Mouse (Mus musculus) stomach, embryonic 14.5 days (tissue): Measurements from ENCODE around the gene Trim33. TPM values are rescaled to one million over a fixed set of nuclear protein-coding genes. Genes with fewer than 3 reads are reported as not detected.

Experiments
- ATAC-seq: fragments of 200-750 bp; cut with Nextera tagmentation; 2 replicates; pipeline ENCODE4 v1.8.0; 2017; ENCODE audit warnings: low read depth, moderate TSS enrichment; ENCODE audit not compliant: insufficient number of reproducible peaks, insufficient read depth, low FRiP score
- H3K27ac ChIP-seq: fragments of 300-500 bp; sonication (generic); 2 replicates; pipeline ENCODE4 v1.5.1; 2014; ENCODE audit warnings: mild to moderate bottlenecking, low read length, moderate library complexity, mixed read lengths
- H3K27me3 ChIP-seq: fragments of 300-500 bp; sonication (generic); 2 replicates; pipeline ENCODE4 v1.6.1; 2014; ENCODE audit warnings: low read length, control low read depth, mixed read lengths; ENCODE audit not compliant: control insufficient read depth, insufficient read depth
- H3K36me3 ChIP-seq: fragments of 300-500 bp; sonication (generic); 2 replicates; pipeline ENCODE4 v1.6.1; 2014; ENCODE audit warnings: mild to moderate bottlenecking, control low read depth, low read length, moderate library complexity, mixed read lengths; ENCODE audit not compliant: control insufficient read depth, insufficient read depth
- H3K4me1 ChIP-seq: fragments of 300-500 bp; sonication (generic); 2 replicates; pipeline ENCODE4 v1.6.1; 2014; ENCODE audit warnings: low read length, control low read depth, mixed read lengths; ENCODE audit not compliant: control insufficient read depth, insufficient read depth
- H3K4me2 ChIP-seq: fragments of 300-500 bp; sonication (generic); replicated peaks from 2 replicates; pipeline ENCODE4 v1.6.1; 2014; ENCODE audit warnings: low read depth, low read length, control low read depth
- H3K4me3 ChIP-seq: fragments of 300-500 bp; sonication (generic); 2 replicates; pipeline ENCODE4 v1.5.1; 2014; ENCODE audit warnings: low read depth, low read length, control low read depth
- H3K9ac ChIP-seq: fragments of 300-500 bp; sonication (generic); replicated peaks from 2 replicates; pipeline ENCODE4 v1.6.1; 2014; ENCODE audit warnings: low read depth, mild to moderate bottlenecking, control low read depth, low read length, moderate library complexity, mixed read lengths
- H3K9me3 ChIP-seq: fragments of 300-500 bp; sonication (generic); 2 replicates; pipeline ENCODE4 v1.6.1; 2016; ENCODE audit warnings: low read depth, low read length, control low read depth; ENCODE audit not compliant: control insufficient read depth
- WGBS: fragments of 180-500 bp; shearing (Covaris S2); extraction: QIAGEN DNeasy Blood & Tissue Kit; methylation state at CpG from one replicate; pipeline ENCODE4 v1.1.7; 2014; 5-methylcytosine and 5-hydroxymethylcytosine counted together
- polyA plus RNA-seq: library from polyadenylated mRNA; unstranded; fragments of >200 nt; fragmentation: Nextera tagmentation; extraction: Ambion mirVana; gene quantifications from 2 replicates; pipeline ENCODE4 v1.2.1, GENCODE M21; 2014

Trim33 gene
- polyA plus RNA-seq, 1 experiment from 2014 or later, result 36.4 TPM

GRCm38 (mm10) chr3:103278561-103279181, 422 bp upstream of the Trim33 start:
- WGBS, result 5% methylated on average over 11 of the region's 11 CpGs
- peak overlapping the region; percentile 100 for H3K4me3 ChIP-seq
- ATAC-seq, result no peak
- H3K9me3 ChIP-seq, result no peaks in the 10 kb centered on the region
- peak overlapping the region; percentile 59 for H3K4me2 ChIP-seq
- H3K4me1 ChIP-seq, result peaks cover 6% of the 10 kb centered on the region; the same call in 1 of the 2 replicates
- no peaks in the 10 kb centered on the region for H3K27me3 ChIP-seq
- H3K27ac ChIP-seq, result peak overlapping the region; percentile 94
- H3K9ac ChIP-seq, result peak overlapping the region; percentile 97
- H3K36me3 ChIP-seq, result no peaks in the 10 kb centered on the region

- no peaks in the 10 kb centered on the region for H3K36me3 ChIP-seq
- no peaks in the 10 kb centered on the region for H3K27me3 ChIP-seq
- H3K27ac ChIP-seq, result peak overlapping the region; percentile 94
- H3K4me1 ChIP-seq, result peaks cover 6% of the 10 kb centered on the region; the same call in 1 of the 2 replicates
- ATAC-seq, result peak; percentile 25; the same call in 1 of the 2 replicates
- no peaks in the 10 kb centered on the region for H3K9me3 ChIP-seq
- H3K4me2 ChIP-seq, result peak overlapping the region; percentile 86
- WGBS, result under 1% methylated on average over 36 of the region's 36 CpGs
- H3K4me3 ChIP-seq, result peak overlapping the region; percentile 100
- peak overlapping the region; percentile 97 for H3K9ac ChIP-seq
Measured at GRCm38 (mm10) chr3:103280241-103280761, 1.2 kb downstream of the Trim33 start.

GRCm38 (mm10) chr3:103280875-103281274, 1.8 kb downstream of the Trim33 start:
- no peaks in the 10 kb centered on the region for H3K36me3 ChIP-seq
- H3K9me3 ChIP-seq, result no peaks in the 10 kb centered on the region
- H3K27me3 ChIP-seq, result no peaks in the 10 kb centered on the region
- H3K9ac ChIP-seq, result peak overlapping the region; percentile 97
- no peak overlapping the region for H3K27ac ChIP-seq
- peak overlapping the region; percentile 100 for H3K4me3 ChIP-seq
- WGBS, result 17% methylated on average over 5 of the region's 5 CpGs
- H3K4me2 ChIP-seq, result peak overlapping the region; percentile 86
- peaks cover 6% of the 10 kb centered on the region; the same call in 1 of the 2 replicates for H3K4me1 ChIP-seq
- no peak for ATAC-seq

GRCm38 (mm10) chr3:103288761-103289160, 9.7 kb downstream of the Trim33 start:
- 90% methylated on average over 4 of the region's 4 CpGs for WGBS

GRCm38 (mm10) chr3:103291087-103291486, 12.0 kb downstream of the Trim33 start:
- H3K27ac ChIP-seq, result no peak overlapping the region
- 91% methylated on average over 2 of the region's 2 CpGs for WGBS
- no peaks in the 10 kb centered on the region for H3K4me1 ChIP-seq
- no peak overlapping the region for H3K4me2 ChIP-seq
- ATAC-seq, result no peak
- no peaks in the 10 kb centered on the region for H3K36me3 ChIP-seq
- H3K4me3 ChIP-seq, result no peak overlapping the region
- no peak overlapping the region for H3K9ac ChIP-seq
- H3K9me3 ChIP-seq, result no peaks in the 10 kb centered on the region
- H3K27me3 ChIP-seq, result no peaks in the 10 kb centered on the region

More at GRCm38 (mm10) chr3:103288761-103289160, 9.7 kb downstream of the Trim33 start:
- ATAC-seq, result no peak
- no peak overlapping the region for H3K4me2 ChIP-seq
- H3K27ac ChIP-seq, result no peak overlapping the region
- H3K9me3 ChIP-seq, result no peaks in the 10 kb centered on the region
- no peaks in the 10 kb centered on the region for H3K36me3 ChIP-seq
- H3K9ac ChIP-seq, result no peak overlapping the region
- H3K27me3 ChIP-seq, result no peaks in the 10 kb centered on the region
- H3K4me1 ChIP-seq, result no peaks in the 10 kb centered on the region
- H3K4me3 ChIP-seq, result no peak overlapping the region

- Histone ChIP-seq H3K27ac (no peak overlapping the region), H3K36me3 (no peaks in the 10 kb centered on the region), H3K4me3 (no peak overlapping the region), H3K9ac (no peak overlapping the region), H3K4me1 (no peaks in the 10 kb centered on the region), H3K27me3 (no peaks in the 10 kb centered on the region), H3K9me3 (no peaks in the 10 kb centered on the region), H3K4me2 (no peak overlapping the region)
- no peak for ATAC-seq
- WGBS, result 81% methylated on average over 6 of the region's 6 CpGs
Measured at GRCm38 (mm10) chr3:103305411-103305982, 26.4 kb downstream of the Trim33 start.

- no peaks in the 10 kb centered on the region for H3K4me1 ChIP-seq
- H3K36me3 ChIP-seq, result no peaks in the 10 kb centered on the region; the same call in 1 of the 2 replicates
- H3K4me3 ChIP-seq, result no peak overlapping the region
- no peaks in the 10 kb centered on the region for H3K9me3 ChIP-seq
- no peak for ATAC-seq
- H3K4me2 ChIP-seq, result no peak overlapping the region
- 70% methylated on average over 5 of the region's 5 CpGs for WGBS
- no peaks in the 10 kb centered on the region for H3K27me3 ChIP-seq
- no peak overlapping the region for H3K27ac ChIP-seq
- no peak overlapping the region for H3K9ac ChIP-seq
Measured at GRCm38 (mm10) chr3:103309252-103309651, 30.2 kb downstream of the Trim33 start.

GRCm38 (mm10) chr3:103309750-103310149, 30.7 kb downstream of the Trim33 start:
- Histone ChIP-seq H3K36me3 (no peaks in the 10 kb centered on the region; the same call in 1 of the 2 replicates), H3K27ac (no peak overlapping the region), H3K27me3 (no peaks in the 10 kb centered on the region), H3K9me3 (no peaks in the 10 kb centered on the region), H3K4me1 (no peaks in the 10 kb centered on the region), H3K4me3 (no peak overlapping the region), H3K9ac (no peak overlapping the region), H3K4me2 (no peak overlapping the region)
- ATAC-seq, result no peak
- WGBS, result 78% methylated on average over 1 of the region's 1 CpGs
